Mouse (Mus musculus): ENCODE results near the gene Usp20. TPM values are rescaled to one million over a fixed set of nuclear protein-coding genes. Genes with fewer than 3 reads are reported as not detected.

Gene Usp20
- total and polyA plus RNA-seq, 3 experiments = 3.4 to 13.8 (median 12.0) TPM

GRCm38 (mm10) chr2:30959856-30960255 is 22.2 kb upstream of the Usp20 start:
- Histone ChIP-seq H3K27ac (ENCODE audit: insufficient read depth, low read depth) (no peak overlapping the region), H3K9me3 (replicated peaks; ENCODE audit: low read length) (no peaks in the 10 kb centered on the region), H3K36me3 (replicated peaks in 1 of 2; ENCODE audit: control insufficient read depth in 1 of 2, insufficient read depth in 1 of 2, low read length in 1 of 2) (peaks cover 88 to 99% of the 10 kb centered on the region in 2 experiments), H3K79me2 (replicated peaks; ENCODE audit: control insufficient read depth, extremely low read depth, insufficient read depth, poor library complexity, severe bottlenecking) (peaks cover 17% of the 10 kb centered on the region), H3K4me3 (replicated peaks in 1 of 3; ENCODE audit: low read depth in 2 of 3, low read length in 2 of 3, poor library complexity in 1 of 3) (no peak overlapping the region), H3K27me3 (replicated peaks) (no peaks in the 10 kb centered on the region), H3K9ac (ENCODE audit: insufficient read depth, low read depth) (no peak overlapping the region), H3K4me1 (ENCODE audit: control insufficient read depth in 1 of 2, insufficient read depth in 2 of 2) (peaks cover 6 to 14% of the 10 kb centered on the region in 2 experiments; a peak in 3 of 4 replicates), H3K4me2 (ENCODE audit: insufficient read depth, low read depth, poor library complexity, severe bottlenecking) (no peak overlapping the region)
- TF ChIP-seq KAT2A (IDR thresholded peaks at IDR 0.05; ENCODE audit: insufficient replicate concordance, low read length) (no peak), CHD1 (IDR thresholded peaks at IDR 0.05; ENCODE audit: low read depth, low read length) (no peak), TBP (conservative IDR thresholded peaks at IDR 0.05; ENCODE audit: low read depth, low read length) (no peak), MAZ (IDR thresholded peaks at IDR 0.05; ENCODE audit: low read depth, low read length) (no peak), ZNF384 (IDR thresholded peaks at IDR 0.05; ENCODE audit: low read depth, low read length) (0 out of 2 replicates have a peak, but pooled peaks have one; percentile 5), NELFE (IDR thresholded peaks at IDR 0.05; ENCODE audit: low read depth, low read length) (no peak)
- DNase-seq (ENCODE audit: extremely low read depth) = no peak
- dilution Hi-C loops (cut with MboI; ENCODE audit: extremely low pct_ligation_motif_present, extremely low pct_unique_long_range_greater_than_20kb, low sequenced_read_pairs) = no loop called here
- in situ Hi-C loops (cut with MboI; ENCODE audit: low pct_ligation_motif_present, low pct_unique_long_range_greater_than_20kb, low sequenced_read_pairs) = no loop called here

DNA sequence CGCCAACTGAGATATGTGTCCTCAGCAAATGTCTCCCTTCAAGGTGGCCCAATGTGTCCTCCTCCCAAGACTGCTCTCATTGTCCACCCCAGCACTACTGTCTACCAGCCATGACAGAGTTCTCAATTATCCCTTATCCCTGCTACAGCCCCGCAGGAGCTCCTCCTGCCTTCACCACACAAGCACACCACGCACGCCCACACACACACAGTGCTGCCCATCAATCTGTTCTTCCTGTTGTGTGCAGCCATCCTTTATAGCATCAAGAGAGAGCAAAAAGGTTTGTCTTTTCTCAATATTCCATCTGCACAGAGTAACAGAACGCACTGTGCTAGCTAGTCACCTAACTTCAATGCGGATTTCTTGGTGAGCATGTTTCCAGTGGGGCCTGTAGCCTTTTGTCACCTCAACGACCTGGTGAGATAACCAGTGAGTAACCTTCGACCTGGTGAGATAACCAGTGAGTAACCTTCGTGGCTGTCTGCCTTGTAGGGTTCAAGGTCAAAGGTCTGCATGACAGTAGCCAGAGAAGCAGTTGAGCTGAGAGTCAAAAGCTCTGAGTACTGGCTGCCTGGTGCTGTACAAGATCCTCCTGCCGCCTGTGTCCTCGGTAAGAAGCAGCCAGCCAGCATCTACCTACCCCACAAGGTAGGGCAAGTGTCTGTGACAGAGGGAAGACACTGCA is 19.4 kb upstream of the Usp20 start:
- H3K79me2 ChIP-seq (replicated peaks; ENCODE audit: control insufficient read depth, extremely low read depth, insufficient read depth, poor library complexity, severe bottlenecking) = peaks cover 19% of the 10 kb centered on the region
- H3K9me3 ChIP-seq (replicated peaks; ENCODE audit: low read length) = no peaks in the 10 kb centered on the region
- H3K36me3 ChIP-seq (replicated peaks in 1 of 2; ENCODE audit: control insufficient read depth in 1 of 2, insufficient read depth in 1 of 2, low read length in 1 of 2) = peaks cover 69 to 87% of the 10 kb centered on the region in 2 experiments
- TF ChIP-seq ZNF384 (IDR thresholded peaks at IDR 0.05; ENCODE audit: low read depth, low read length) (no peak), JUND (conservative IDR thresholded peaks at IDR 0.05; ENCODE audit: low read depth, low read length) (no peak), POLR2A (IDR thresholded peaks at IDR 0.05; ENCODE audit: low read depth, low read length) (no peak), RCOR1 (conservative IDR thresholded peaks at IDR 0.05; ENCODE audit: low read depth, low read length) (no peak), ZKSCAN1 (IDR thresholded peaks at IDR 0.05; ENCODE audit: borderline replicate concordance, low read depth, low read length) (no peak), CHD2 (IDR thresholded peaks at IDR 0.05; ENCODE audit: low read length) (no peak), TCF12 (IDR thresholded peaks at IDR 0.05; ENCODE audit: low read depth, low read length) (no peak), TBP (conservative IDR thresholded peaks at IDR 0.05; ENCODE audit: low read depth, low read length) (no peak), UBTF (IDR thresholded peaks at IDR 0.05; ENCODE audit: low read depth, low read length) (no peak), CHD1 (IDR thresholded peaks at IDR 0.05; ENCODE audit: low read depth, low read length) (no peak), MAFK (IDR thresholded peaks at IDR 0.05; ENCODE audit: insufficient replicate concordance, low read length) (no peak), USF2 (conservative IDR thresholded peaks at IDR 0.05; ENCODE audit: low read depth, low read length) (no peak), NRF1 (IDR thresholded peaks at IDR 0.05; ENCODE audit: low read depth, low read length) (no peak), MAZ (IDR thresholded peaks at IDR 0.05; ENCODE audit: low read depth, low read length) (no peak), USF1 (IDR thresholded peaks at IDR 0.05; ENCODE audit: low read depth, low read length) (no peak), MYC (IDR thresholded peaks at IDR 0.05; ENCODE audit: low read depth, low read length) (no peak), MAX (IDR thresholded peaks at IDR 0.05; ENCODE audit: low read length) (no peak)
- no peaks in the 10 kb centered on the region for H3K27me3 ChIP-seq (replicated peaks)
- DNase-seq (ENCODE audit: extremely low read depth) = no peak
- dilution Hi-C loops (cut with MboI; ENCODE audit: extremely low pct_ligation_motif_present, extremely low pct_unique_long_range_greater_than_20kb, low sequenced_read_pairs) = no loop called here
- no peak overlapping the region for H3K4me3 ChIP-seq (replicated peaks in 1 of 3; ENCODE audit: low read depth in 2 of 3, low read length in 2 of 3, poor library complexity in 1 of 3)
- in situ Hi-C loops (cut with MboI; ENCODE audit: low pct_ligation_motif_present, low pct_unique_long_range_greater_than_20kb, low sequenced_read_pairs) = no loop called here
- no peak overlapping the region for H3K4me2 ChIP-seq (ENCODE audit: insufficient read depth, low read depth, poor library complexity, severe bottlenecking)
- H3K27ac ChIP-seq (ENCODE audit: insufficient read depth, low read depth) = no peak overlapping the region
- no peak overlapping the region for H3K9ac ChIP-seq (ENCODE audit: insufficient read depth, low read depth)
- peaks cover 3 to 19% of the 10 kb centered on the region in 2 experiments for H3K4me1 ChIP-seq (ENCODE audit: control insufficient read depth in 1 of 2, insufficient read depth in 2 of 2)

All from CH12.LX (cell line).